Comparison of ENCODE assay signal across 7 mouse cellular contexts in genomic region chr6:72954786-72955185, GRCm38 (mm10). TPM values are rescaled to one million over a fixed set of nuclear protein-coding genes. Genes with fewer than 3 reads are reported as not detected.
DNase-seq lines count a peak whose midpoint lies in the region; ATAC-seq and TF ChIP-seq lines count a peak whose summit lies in the region.

No protein-coding gene starts in this region.

- no peaks in the 10 kb centered on the region for H3K27me3 ChIP-seq in stomach, embryonic 15.5 days (replicated peaks)
- H3K27me3 ChIP-seq in stomach, postnatal 0 days (ENCODE audit: control insufficient read depth, insufficient read depth, low read length): no peaks in the 10 kb centered on the region
- no peaks in the 10 kb centered on the region for H3K27me3 ChIP-seq in hindbrain, embryonic 12.5 days

- ATAC-seq in stomach, embryonic 15.5 days (ENCODE audit: insufficient read depth, low FRiP score, low read depth): no peak
- ATAC-seq in stomach, postnatal 0 days (ENCODE audit: low FRiP score, low TSS enrichment): no peak
- ATAC-seq in hindbrain, embryonic 12.5 days (ENCODE audit: low FRiP score): no peak
- ATAC-seq in monocyte, adult 5-6 weeks (replicated peaks; ENCODE audit: insufficient number of reproducible peaks, low FRiP score, low TSS enrichment, poor library complexity, severe bottlenecking): peak; percentile 45

- WGBS in stomach, embryonic 15.5 days: 74% methylated on average over 7 of the region's 7 CpGs
- WGBS in stomach, postnatal 0 days: 78% methylated on average over 7 of the region's 7 CpGs
- WGBS in hindbrain, embryonic 12.5 days: 57% methylated on average over 7 of the region's 7 CpGs

- H3K9ac ChIP-seq in stomach, embryonic 15.5 days: no peak overlapping the region
- H3K9ac ChIP-seq in stomach, postnatal 0 days (ENCODE audit: low read length): no peak overlapping the region
- H3K9ac ChIP-seq in hindbrain, embryonic 12.5 days: no peak overlapping the region

- no peaks in the 10 kb centered on the region for H3K9me3 ChIP-seq in stomach, embryonic 15.5 days
- H3K9me3 ChIP-seq in stomach, postnatal 0 days (ENCODE audit: control insufficient read depth, low read length): no peaks in the 10 kb centered on the region
- H3K9me3 ChIP-seq in hindbrain, embryonic 12.5 days (replicated peaks): no peaks in the 10 kb centered on the region

- H3K4me1 ChIP-seq in stomach, embryonic 15.5 days: peaks cover 13% of the 10 kb centered on the region
- no peaks in the 10 kb centered on the region; the same call in 1 of the 2 replicates for H3K4me1 ChIP-seq in stomach, postnatal 0 days (replicated peaks; ENCODE audit: control insufficient read depth, insufficient read depth)
- peaks cover 29% of the 10 kb centered on the region for H3K4me1 ChIP-seq in hindbrain, embryonic 12.5 days

- TF ChIP-seq CTCF in stomach, postnatal 0 days (IDR thresholded peaks at IDR 0.05; ENCODE audit: low read depth): no peak

- TF ChIP-seq EP300 in stomach, postnatal 0 days (optimal IDR thresholded peaks at IDR 0.05): no peak

- no peak overlapping the region for H3K4me2 ChIP-seq in stomach, embryonic 15.5 days
- H3K4me2 ChIP-seq in stomach, postnatal 0 days (replicated peaks; ENCODE audit: low read depth): no peak overlapping the region
- no peak overlapping the region for H3K4me2 ChIP-seq in hindbrain, embryonic 12.5 days (replicated peaks)

- H3K4me3 ChIP-seq in stomach, embryonic 15.5 days (replicated peaks): no peak overlapping the region
- no peak overlapping the region for H3K4me3 ChIP-seq in stomach, postnatal 0 days (ENCODE audit: low read depth, low read length)
- H3K4me3 ChIP-seq in hindbrain, embryonic 12.5 days: no peak overlapping the region

- DNase-seq in stomach, postnatal 0 days (ENCODE audit: low spot score): no peak
- no peak for DNase-seq in retina, postnatal 1 day
- no peak for DNase-seq in right cerebral cortex, postnatal 4 days
- DNase-seq in right cerebral cortex, adult 18-20 months: no peak

- 0 out of 2 replicates have a peak, but pooled peaks cover 2% of the 10 kb centered on the region for H3K36me3 ChIP-seq in stomach, embryonic 15.5 days
- H3K36me3 ChIP-seq in stomach, postnatal 0 days (ENCODE audit: control insufficient read depth, insufficient read depth, low read length): no peaks in the 10 kb centered on the region
- H3K36me3 ChIP-seq in hindbrain, embryonic 12.5 days: no peaks in the 10 kb centered on the region

- peak overlapping the region; percentile 32; the same call in 1 of the 2 replicates for H3K27ac ChIP-seq in stomach, embryonic 15.5 days
- no peak overlapping the region for H3K27ac ChIP-seq in stomach, postnatal 0 days (replicated peaks)
- H3K27ac ChIP-seq in hindbrain, embryonic 12.5 days: 0 out of 2 replicates have a peak overlapping the region, but pooled peaks have one; percentile 93

RNA-seq across cellular contexts. Expression of gene Tmsb10, which starts 3.8 kb away (rescaled TPM):
- polyA plus RNA-seq in stomach, embryonic 15.5 days (2015; fragmentation: Nextera tagmentation; extraction: Ambion mirVana): 1,706 and 1,913 TPM in 2 replicates
- 1,323 and 1,685 TPM in 2 replicates for polyA plus RNA-seq in stomach, postnatal 0 days (2015; fragmentation: Nextera tagmentation; extraction: Ambion mirVana)
- polyA plus RNA-seq in hindbrain, embryonic 12.5 days (2016; fragmentation: Nextera tagmentation; extraction: Ambion mirVana): 5,652 and 6,223 TPM in 2 replicates
- 1,040 to 2,074 TPM (median 1,179 TPM) in 3 replicates for total RNA-seq in monocyte, adult 5-6 weeks (2017)

RNA-seq across cellular contexts. Expression of gene Kcmf1, which starts 55.0 kb away (rescaled TPM):
- polyA plus RNA-seq in stomach, embryonic 15.5 days (2015; fragmentation: Nextera tagmentation; extraction: Ambion mirVana): 46.2 and 50.7 TPM in 2 replicates
- 48.9 and 49.5 TPM in 2 replicates for polyA plus RNA-seq in stomach, postnatal 0 days (2015; fragmentation: Nextera tagmentation; extraction: Ambion mirVana)
- polyA plus RNA-seq in hindbrain, embryonic 12.5 days (2016; fragmentation: Nextera tagmentation; extraction: Ambion mirVana): 46.5 and 49.0 TPM in 2 replicates
- total RNA-seq in monocyte, adult 5-6 weeks (2017): 114 to 128 TPM (median 115 TPM) in 3 replicates
